Mouse (Mus musculus): ENCODE data around the gene Zar1l. TPM values are rescaled to one million over a fixed set of nuclear protein-coding genes. Genes with fewer than 3 reads are reported as not detected.

Gene Zar1l
- polyA plus RNA-seq, 1 experiment from 2014 or later, result not detected

Other genes starting within 250 kb of the Zar1l start
- 21.4 and 29.6 TPM in 2 replicates for gene Brca2, start 4.5 kb upstream of the Zar1l start, polyA plus RNA-seq (2014; fragmentation: Nextera tagmentation; extraction: Ambion mirVana)
- gene N4bp2l1, start 79.0 kb upstream of the Zar1l start, polyA plus RNA-seq (2014; fragmentation: Nextera tagmentation; extraction: Ambion mirVana), result 2.3 and 3.6 TPM in 2 replicates
- 44.4 and 56.0 TPM in 2 replicates for gene N4bp2l2, start 148.0 kb upstream of the Zar1l start, polyA plus RNA-seq (2014; fragmentation: Nextera tagmentation; extraction: Ambion mirVana)
- 50.9 and 56.5 TPM in 2 replicates for gene Pds5b, start 155.6 kb upstream of the Zar1l start, polyA plus RNA-seq (2014; fragmentation: Nextera tagmentation; extraction: Ambion mirVana)

Data from embryonic facial prominence, embryonic 11.5 days (tissue).